Mouse (Mus musculus) c-Kit-positive CD71-negative TER-119-negative erythroid progenitor cells, embryonic 14.5 days (primary cell): ENCODE measurements at regions not wholly inside any gene's neighbourhood (a gene's known extent, or its start where the extent isn't known, plus 50 kb on each side); places are given as distances from the start of the nearest gene placed in this dataset.

Source experiments
- DNase-seq: peaks from one replicate; pipeline ENCODE4 v3.0.0-alpha.2; 2013; ENCODE audit warnings: low read depth

DNA sequence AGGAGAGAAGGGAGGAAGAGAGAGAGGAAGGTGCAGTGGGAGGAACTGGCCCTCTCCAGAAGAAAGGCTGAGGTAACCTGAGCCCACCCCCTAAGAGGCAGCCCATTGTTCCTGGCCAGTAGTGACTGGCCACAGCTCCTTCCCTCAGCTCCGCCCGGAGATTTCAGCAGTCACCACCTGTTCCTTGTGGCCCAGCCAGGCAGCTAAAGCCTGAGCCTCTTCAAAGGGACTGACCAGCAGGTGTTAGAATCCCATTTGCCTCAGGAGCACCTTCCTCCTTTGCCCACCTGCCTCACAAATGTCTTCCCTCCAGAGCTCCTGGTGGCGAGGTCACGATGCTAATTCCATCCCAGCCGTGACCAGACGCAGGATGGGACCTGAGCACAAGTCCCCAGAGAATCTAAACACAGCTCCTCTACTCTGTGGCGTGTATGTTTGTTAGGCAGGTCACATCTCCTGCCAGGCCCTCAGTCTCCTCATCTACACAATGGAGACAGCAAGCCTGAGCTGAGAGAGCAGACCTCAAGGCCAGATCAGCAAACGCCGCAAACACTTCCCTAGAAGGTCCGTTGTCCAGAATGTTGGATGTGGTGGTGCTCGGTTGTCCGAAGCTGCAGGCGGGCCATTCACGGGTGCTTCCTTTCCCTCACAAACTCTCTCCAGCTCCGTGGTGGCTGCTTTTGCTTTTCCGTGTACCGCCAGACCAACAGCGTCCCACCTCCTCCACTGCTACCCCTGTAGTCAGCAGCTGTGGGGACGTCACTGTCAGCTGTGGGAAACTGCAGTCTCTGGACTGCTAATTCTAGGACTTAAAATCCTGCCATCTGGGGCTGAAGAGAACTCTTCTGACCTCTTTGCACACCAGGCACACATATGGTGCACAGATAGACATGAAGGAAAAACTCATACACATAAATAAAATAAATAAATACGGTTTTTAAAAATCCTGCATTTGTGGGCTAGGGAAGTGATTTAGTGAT lies 145.8 kb upstream of the Rad23b start:
- no peak for DNase-seq

DNA sequence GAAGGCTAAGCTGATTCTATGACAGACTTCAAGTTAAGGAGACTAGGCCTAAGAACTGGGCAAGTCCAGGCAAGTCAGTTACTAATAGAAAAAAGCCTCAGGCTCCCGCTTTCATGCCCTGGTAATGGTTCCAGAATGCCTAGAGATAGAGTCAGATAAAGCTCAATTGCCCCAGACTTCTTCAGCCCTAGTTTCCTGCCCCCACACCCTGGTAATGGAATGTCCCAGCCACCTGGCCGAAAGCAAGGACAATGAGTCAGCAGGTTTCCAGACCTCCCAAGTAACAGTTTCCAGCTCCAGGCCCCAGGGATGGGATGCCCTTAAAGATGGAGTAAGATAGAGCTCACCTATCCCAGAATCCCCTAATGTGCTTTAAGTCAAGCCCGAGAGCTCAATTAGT lies 143.6 kb upstream of the Rad23b start:
- no peak for DNase-seq

DNA sequence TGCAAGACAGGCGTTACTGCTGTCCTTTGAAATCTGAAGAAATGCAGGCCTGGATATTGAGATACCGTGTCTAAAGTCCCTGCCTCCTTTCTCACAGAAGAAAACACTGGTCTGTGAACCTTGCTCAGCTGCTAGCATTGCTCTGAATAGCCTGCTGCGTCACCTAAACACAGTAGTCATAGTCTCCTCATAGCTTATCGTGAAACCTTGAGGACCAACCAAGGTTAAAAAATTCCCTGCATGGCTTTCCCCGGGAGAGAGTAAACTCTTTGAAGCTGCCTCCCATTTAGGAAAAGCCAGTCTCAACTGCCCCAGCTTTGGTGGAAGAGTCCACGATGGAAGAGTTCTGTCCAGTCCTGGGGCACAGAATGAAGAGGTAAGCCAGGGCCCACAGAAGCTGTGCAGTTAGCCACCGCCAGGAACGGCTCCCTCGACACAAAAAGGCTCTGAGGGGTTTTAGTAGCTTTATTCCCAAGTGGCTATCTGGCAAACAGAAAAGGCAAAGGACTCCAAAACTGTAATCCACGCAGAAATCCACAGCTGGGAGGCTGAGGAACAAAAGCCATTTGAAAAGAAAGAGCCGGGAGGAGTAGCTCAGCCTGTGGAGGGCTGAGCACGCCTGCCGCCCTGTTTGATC lies 142.0 kb upstream of the Rad23b start:
- DNase-seq = no peak

DNA sequence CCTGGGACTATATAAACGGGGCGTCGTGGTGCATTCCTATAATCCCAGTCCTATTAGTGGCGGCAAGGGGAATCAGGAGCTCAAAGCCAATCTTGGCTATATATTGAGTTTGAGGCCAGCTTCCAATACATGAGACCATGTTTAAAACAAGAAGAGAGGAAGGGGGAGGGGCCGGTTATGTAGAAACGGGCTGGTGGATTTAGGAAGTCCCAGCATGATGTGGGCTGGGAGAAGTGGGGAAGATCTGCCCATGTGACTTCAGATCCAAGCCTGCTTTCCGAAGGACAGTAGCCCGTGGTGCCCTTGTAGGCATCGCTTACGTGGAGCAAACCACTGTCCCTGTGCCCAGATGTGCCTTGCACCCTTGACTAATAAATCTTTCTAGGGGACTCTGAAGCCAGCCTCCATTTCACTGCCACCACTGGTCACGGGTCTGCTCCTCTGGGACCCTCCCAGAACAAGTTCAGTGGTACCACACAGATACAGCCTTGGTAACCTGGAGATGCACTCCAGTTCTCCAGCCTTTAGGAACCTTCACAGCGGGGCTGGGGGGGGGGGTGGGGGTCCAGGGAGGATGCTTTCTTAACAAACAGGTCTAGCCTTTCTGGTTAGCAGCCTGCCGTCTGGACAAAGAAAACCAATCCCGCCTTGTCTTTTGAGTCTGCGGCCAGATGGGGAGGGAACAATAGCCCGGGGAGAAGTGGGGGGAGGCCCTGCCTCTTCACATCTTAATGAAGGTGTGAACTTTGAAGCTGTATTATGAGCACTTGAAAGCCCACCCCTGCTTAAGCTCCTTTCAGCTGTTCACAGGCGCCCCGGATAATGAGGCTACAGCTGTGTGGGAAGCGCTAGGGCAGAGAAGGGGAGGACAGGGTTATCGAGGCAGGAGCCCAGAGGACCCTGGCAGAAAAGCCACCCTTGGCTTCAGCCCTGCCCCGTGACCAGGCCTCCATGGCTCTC lies 141.2 kb upstream of the Rad23b start:
- no peak for DNase-seq

DNA sequence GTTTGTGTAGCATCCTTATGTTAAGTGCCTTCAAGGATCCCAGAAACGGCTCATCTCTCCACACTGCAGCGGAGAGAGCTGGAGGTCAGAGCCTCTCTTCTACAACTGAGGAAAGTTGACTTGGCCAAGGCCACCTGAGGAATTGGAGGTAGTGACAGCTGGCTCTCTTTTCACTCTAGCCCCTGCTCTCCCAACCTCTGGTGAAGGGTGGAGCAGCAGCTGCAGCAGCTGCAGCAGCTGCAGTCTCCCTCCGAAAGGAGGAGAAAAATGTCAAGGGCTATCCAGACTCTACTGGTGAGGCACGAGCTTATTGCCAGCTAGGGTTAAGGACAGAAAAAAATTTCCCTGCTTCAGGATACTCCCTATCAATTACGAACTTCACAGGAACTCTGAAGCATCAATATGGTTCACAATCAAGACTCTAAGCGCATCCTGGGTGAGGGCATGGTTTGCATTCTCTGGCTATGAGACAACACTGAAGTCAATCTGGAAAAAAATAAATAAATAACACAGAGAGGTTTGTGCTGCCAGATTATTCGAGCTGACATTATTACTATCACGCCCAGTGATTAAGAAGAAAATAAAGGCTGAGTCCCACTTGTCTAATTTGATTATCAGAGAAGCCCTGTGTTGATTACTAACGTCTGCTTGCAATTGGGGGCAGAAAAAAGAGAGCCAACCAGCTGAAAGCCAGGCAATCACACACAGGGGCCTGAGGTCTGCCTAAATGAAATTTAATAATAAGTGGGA lies 134.2 kb upstream of the Rad23b start:
- no peak for DNase-seq

DNA sequence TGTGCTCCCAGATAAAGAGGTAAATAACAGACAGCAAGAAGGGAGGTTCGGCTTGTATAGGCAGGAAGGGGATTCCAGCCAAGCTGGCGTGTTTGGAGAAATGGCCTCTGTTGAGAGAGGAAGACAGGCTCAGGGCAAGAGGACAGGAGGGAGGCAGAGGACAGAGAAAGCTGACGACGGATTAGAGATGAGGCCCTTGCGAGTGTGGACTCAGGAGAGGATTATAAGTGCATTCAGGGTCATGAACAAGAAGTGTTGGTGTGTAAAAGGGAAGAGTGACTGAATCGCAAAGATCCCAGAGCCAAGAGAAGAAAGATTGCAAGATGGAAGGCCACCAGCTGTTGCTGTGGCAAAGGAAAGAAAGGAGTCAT lies 133.7 kb upstream of the Rad23b start:
- DNase-seq = no peak

DNA sequence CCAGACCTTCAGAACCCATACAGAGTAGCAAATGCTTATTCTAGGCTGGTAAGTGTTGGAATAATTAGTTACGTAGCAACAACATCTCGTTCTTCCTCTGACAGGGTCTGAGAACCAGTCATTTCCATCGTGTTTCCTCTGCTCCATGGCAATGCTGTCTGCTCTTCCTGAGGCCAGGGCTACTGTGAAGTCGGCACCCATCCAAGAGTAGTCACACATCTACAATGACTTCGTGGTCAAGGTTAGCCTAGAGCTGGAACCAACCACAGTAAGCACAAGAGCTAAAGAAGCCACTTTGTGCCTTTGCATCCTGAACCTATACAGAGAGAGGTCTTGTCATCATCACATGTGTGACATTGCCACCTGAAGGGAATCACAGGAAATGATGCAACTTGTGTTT lies 124.1 kb upstream of the Rad23b start:
- DNase-seq = no peak

DNA sequence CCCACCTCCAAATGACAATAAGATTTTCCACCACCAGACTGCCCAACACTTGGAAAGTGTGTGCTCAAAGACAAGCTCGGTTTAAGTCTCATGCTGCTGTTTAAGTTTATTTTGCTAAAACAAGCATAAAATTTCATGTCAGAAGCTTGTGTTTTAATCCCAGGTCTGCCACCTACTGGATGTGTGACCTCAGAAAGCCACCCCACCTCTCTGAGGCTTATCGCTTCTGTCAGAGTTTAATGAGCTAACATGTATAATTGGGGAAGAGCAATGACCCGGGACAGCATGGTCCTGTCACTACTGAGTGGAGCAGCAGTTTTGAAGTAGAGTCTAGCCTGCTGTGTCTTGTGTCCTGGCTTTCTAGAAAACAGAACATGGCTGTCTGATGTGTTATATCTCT lies 122.4 kb upstream of the Rad23b start:
- DNase-seq = no peak

DNA sequence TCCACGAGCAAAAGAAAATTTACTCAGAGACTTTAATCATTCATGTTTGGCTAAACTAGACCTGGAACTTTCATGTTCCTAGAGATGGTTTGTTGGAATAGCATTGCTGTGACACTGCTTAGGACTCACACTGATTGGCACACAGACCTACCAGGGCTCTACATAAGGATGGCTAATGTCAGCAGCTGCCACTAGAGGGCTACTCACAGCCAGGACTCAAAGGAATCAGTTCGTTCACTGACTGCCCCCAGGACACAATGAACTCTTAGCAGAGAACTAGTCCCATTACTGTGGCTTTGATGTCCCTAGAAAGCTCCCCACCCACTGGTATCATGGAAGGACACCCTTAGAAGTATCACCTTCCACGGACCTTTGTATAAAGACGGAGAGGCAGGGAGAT lies 118.3 kb upstream of the Rad23b start:
- no peak for DNase-seq

DNA sequence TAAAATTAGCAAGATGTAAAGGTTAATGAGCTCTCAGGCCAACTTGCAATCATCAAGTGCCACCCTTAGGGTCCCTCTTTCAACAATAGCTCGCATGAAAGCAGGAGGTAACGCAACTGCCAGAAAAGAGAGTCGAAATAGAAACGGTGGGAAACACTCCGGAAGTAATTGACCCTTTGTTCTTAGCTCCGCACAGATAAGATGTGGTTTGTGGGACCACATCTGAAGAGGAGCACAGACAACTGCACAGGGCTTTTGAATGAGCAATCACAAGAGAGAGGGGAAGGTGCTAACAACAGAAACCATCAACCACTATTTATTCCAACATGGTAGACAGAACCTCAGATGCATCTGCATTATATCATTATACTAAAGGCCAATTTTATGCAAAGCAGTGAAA lies 112.0 kb upstream of the Rad23b start:
- no peak for DNase-seq

DNA sequence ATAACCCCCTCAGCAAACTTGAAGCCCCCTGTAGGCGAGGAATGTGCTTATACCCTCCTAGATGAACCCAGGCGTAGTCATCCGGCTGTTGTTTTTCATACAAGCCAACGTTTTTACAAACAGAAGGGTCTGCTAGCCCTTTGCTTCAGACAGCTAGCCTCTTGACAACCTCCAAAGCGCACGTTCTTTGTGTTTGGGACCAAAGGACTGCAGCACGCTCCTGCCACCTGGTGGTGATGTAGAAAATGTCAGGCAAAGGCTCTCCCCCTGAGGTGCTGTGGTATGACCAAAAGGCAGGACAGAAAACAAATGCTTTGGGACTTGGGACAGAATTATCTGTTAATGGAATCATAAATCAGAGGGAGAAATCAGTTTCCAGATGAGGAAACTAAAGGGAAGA lies 109.4 kb upstream of the Rad23b start:
- DNase-seq = peak; percentile 50

DNA sequence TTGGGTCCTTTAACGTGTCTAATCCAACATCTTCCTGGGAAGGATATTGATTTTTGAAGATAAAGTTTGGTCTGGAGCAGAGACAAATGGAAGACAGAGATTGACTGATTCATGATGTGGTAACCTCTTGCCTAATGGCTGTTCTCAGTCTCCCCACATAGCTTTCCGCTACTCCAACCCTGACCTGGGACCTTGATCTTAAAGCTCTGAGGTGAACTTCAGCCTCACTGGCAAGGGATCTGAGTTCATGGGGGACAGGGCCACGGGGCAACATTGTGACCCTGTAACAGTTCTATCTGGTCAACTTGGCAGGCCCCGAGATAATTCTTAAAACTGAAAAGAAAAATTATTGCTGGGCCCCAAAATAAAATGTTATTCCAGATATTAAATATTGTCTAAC lies 107.5 kb upstream of the Rad23b start:
- no peak for DNase-seq

DNA sequence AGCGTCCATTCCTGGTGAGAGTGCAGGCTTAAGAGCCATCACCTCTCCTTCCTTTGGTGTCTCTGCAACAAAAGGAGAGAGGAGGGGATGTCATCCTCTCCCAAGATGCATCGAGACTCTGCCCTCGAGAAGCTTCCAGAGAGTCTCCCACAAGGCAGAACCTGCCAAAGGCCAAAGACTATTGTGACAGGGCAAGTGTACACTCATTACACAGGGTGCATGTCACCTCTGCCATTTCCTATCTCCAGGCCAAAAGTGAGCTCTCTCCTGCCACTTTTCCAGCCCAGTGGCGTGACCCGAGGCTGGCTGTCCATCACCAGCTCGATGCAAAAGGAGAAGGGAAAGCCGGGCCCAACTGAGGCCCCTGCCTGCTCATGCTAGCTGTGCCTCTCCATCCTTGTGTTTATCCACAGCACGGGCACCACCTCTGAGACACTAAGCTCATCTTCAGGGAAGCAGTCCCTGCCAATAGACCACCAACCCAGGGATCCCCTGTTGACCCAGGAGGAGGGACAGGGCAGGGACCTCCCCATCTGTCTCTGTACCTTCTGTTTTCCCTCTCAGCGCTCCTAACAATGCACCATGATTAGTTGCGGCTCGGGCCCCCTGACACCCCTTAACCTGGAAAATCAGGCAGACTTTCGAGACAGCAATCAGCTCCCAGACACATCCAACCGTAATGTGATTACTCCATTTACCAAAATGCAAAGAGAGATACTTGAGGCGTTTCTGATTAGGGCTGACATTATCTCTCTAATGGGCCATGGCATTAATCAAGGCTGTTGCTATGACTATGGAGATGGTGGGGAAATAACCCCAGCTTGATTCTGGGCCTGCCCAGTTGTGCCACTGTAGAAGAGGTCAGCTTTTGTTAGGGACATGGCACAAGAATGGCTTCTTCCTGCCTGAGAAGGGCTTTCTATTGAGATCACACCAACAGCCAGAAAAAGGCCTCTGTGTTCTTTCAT lies 106.5 kb upstream of the Rad23b start:
- no peak for DNase-seq

DNA sequence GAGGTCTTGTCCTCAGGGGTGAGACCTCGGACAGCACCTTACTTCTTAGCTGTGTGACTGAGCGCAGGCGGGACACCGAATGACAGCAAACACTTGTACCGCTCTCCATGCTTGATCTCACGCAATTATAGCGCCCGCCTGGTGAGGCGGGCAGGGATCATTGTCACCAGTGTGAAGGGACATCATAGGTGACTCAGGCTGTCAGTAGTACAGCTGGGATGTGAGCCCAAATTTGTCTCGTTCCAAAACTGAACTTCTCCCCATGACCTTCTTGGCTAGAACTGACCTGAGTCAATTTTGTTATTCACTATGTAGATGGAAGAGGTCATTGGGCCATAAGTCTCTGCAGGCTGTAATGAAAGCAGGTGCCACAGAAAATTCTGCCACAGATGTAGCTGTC lies 104.1 kb upstream of the Rad23b start:
- DNase-seq = no peak

DNA sequence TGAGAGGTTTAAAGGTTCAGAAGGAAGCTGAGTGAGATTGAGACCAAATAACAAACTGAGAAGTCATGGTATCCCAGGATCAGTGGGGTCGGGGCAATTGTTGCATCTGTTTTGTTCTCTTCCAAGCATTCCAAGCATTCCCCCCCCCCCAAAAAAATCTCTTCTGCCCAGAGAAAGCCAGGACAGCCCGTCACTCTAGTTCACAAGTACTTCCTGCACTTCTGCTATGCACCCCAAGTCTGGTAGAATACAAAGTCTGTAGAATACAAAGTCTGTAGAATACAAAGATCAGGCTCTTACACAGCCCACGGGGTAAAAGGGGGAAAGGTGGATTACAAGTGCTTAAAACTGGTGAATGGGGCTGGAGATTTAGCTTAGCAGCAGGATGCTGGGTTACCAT lies 99.5 kb upstream of the Rad23b start:
- no peak for DNase-seq

DNA sequence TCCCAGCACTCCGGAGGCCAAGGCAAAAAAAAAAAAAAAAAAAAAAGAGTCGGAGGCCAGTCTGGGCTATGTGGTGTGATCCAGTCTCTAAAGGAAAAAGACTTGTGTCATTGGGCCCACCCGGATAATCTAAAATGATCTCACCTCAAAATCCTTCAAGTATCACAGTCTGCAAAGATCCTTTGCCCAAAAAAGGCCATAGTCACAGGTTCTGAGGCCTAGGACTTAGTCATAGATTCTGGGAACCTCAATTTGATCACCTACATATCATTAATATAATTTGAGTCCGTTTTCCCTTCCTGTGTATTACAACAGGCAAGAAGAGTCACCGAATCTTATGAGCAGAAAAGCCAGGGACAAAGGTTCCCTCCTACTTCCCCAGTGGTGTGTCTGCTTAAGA lies 98.3 kb upstream of the Rad23b start:
- no peak for DNase-seq

DNA sequence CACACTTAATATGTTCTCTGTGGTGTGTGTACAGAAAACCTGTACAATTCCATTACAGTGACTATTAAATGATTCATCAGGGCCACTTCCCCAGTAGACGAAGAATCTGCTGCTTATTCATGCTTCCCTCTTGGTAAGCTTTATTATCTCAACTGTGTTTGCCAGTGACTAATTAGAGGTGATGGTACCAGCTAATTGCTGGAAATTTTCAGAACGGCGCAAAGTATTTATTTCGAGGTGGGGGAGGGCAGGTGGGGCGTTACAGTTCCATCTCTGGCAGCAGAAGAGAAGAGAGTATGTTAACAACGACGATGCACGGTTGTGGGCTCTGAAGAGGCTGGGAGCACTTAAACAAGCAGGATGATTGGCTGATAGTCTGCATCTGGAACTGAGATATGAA lies 96.1 kb upstream of the Rad23b start:
- DNase-seq = no peak

DNA sequence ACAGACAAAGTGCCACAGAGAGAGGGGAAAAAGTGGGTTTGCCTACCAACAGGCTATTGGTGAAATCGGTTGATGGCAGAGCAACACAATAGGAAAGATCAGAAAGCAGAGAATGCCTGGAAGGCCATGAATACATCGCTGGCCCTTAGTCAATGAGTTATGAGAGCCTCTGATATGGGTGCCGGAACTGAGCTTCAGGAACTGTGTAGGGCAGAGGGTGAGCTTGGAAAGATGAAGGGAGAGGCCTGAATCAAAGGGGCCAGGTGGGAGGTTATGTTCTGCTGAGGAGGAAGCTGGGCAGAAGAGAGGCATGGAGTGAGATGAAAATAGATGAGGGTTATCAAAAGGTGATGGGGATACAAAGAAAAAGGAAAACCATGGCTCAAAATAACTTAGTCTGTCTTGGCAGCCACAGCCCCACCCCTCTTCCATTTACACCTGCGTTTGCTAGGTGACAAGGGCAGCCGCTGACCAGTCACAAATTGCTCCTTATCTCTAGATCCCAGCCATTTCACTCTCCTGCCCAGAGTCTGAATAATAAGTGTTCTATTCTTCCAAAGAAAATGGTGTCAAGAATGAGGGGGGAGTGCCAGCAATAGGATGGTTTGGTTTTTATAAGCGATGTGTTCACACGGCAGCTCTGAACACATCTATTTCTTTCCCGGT lies 77.7 kb upstream of the Rad23b start:
- no peak for DNase-seq

DNA sequence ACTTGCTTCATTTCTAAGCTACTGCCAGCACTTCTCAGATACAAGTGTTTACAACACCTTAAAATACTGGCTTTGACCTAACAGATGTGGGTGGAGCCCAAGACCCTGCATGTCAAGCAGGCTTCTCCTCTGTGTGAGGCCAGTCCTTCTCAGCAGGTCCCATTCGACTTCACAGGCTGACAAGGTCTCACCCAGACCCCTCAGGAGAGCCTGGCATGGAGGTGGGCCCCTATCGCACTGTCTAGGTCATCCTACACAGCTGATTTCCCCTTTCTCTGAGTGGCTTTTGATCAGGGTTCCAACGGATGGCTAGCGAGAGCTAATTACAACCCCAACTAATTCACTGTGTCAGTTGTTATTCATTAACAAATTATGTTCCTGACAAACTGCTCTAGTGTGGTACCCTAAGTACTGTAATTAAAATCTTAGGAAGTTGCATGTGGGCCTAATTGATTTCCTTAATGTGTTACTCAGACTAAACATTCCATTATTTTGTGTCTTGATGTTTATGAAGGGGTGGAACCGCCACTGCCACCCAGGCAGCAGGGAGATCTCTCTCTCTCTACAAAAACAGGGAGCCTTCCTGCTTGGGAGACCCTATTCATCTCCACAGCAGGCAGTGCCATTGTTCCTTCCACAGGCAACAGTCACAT lies 73.4 kb upstream of the Rad23b start:
- DNase-seq = no peak
